Mouse (Mus musculus) hindbrain, embryonic 14.5 days (tissue): ENCODE results near the gene Spsb2. TPM values are rescaled to one million over a fixed set of nuclear protein-coding genes. Genes with fewer than 3 reads are reported as not detected.
"Not testable (repeated sequence)": the region's sequence is repeated elsewhere in the genome, so short reads cannot be mapped to it uniquely, and the experiment has no call there.

Source experiments
- ATAC-seq: fragments of 200-750 bp; cut with Nextera tagmentation; 2 replicates; pipeline ENCODE4 v1.8.0; 2017; ENCODE audit warnings: moderate number of reproducible peaks, mild to moderate bottlenecking, moderate TSS enrichment, moderate library complexity; ENCODE audit not compliant: low FRiP score
- DNase-seq: peaks from one replicate; pipeline ENCODE4 v3.0.0-alpha.2; 2015; ENCODE audit warnings: low spot score
- H3K27ac ChIP-seq: fragments of 300-500 bp; sonication (generic); 2 replicates; pipeline ENCODE4 v1.5.1; 2014; ENCODE audit warnings: mild to moderate bottlenecking, moderate library complexity
- H3K27me3 ChIP-seq: fragments of 300-500 bp; sonication (generic); 2 replicates; pipeline ENCODE4 v1.6.1; 2014; ENCODE audit warnings: mild to moderate bottlenecking, low read length, mixed read lengths; ENCODE audit not compliant: control insufficient read depth, insufficient read depth
- H3K36me3 ChIP-seq: fragments of 300-500 bp; sonication (generic); replicated peaks from 2 replicates; pipeline ENCODE4 v1.6.1; 2014; ENCODE audit not compliant: control insufficient read depth, insufficient read depth
- H3K4me1 ChIP-seq: fragments of 300-500 bp; sonication (generic); replicated peaks from 2 replicates; pipeline ENCODE4 v1.6.1; 2014; ENCODE audit warnings: antibody characterized with exemption, low read length, mixed read lengths; ENCODE audit not compliant: control insufficient read depth, insufficient read depth
- H3K4me2 ChIP-seq: fragments of 300-500 bp; sonication (generic); replicated peaks from 2 replicates; pipeline ENCODE4 v1.6.1; 2014; ENCODE audit warnings: mild to moderate bottlenecking, moderate library complexity
- H3K4me3 ChIP-seq: fragments of 300-500 bp; sonication (generic); replicated peaks from 2 replicates; pipeline ENCODE4 v1.5.1; 2014; ENCODE audit warnings: mild to moderate bottlenecking, low read length
- H3K9ac ChIP-seq: fragments of 300-500 bp; sonication (generic); 2 replicates; pipeline ENCODE4 v1.6.1; 2014
- H3K9me3 ChIP-seq: fragments of 300-500 bp; sonication (generic); 2 replicates; pipeline ENCODE4 v1.6.1; 2016; ENCODE audit warnings: low read length; ENCODE audit not compliant: control insufficient read depth
- WGBS: fragments of 180-500 bp; shearing (Covaris S2); extraction: QIAGEN DNeasy Blood & Tissue Kit; methylation state at CpG from one replicate; pipeline ENCODE4 v1.1.7; 2014; 5-methylcytosine and 5-hydroxymethylcytosine counted together
- polyA plus RNA-seq: library from polyadenylated mRNA; unstranded; fragments of >200 nt; fragmentation: Nextera tagmentation; extraction: Ambion mirVana; gene quantifications from 2 replicates; pipeline ENCODE4 v1.2.1, GENCODE M21; 2014

Gene Spsb2
- polyA plus RNA-seq, 1 experiment from 2014 or later: 6.6 TPM

DNA sequence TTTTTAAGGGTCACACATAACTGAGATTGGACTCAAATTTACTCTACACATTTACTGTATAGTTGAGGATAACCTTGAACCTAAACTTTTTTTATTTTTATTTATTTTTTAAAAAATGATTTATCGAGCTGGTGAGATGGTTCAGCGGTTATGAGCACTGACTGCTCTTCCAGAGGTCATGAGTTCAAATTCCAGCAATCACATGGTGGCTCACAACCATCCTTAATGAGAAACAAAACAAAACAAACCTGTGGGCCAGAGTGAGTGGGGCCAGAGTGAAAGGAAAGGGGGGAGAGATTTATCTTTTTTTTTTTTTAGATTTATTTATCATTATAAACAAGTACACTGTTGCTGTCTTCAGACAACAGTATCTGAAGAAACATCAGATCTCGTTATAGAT, 16.6 kb upstream of the Spsb2 start:
- 89% methylated on average over 3 of the region's 3 CpGs for WGBS
- ATAC-seq: no peak

DNA sequence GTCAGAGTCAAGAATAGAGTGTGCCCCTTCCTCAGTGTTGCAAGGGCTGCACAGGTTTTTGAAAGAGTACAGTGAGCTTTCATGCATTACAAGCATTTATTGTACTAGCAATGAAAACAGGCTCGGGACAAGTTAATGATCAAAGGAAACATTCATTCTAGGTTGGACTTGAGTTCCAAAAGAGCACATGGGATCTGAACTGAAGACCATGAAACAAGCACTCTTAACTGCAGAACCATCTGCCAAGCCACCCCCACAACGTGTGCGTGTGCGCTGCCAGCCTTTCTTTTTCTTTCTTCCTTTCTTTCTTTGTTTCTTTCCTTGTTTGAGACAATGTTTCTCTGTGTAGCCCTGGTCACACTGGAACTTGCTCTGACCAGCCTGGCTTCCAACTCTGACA, 12.7 kb upstream of the Spsb2 start:
- no peak overlapping the region for H3K9ac ChIP-seq
- 73% methylated on average over 4 of the region's 4 CpGs for WGBS
- no peaks in the 10 kb centered on the region for H3K27me3 ChIP-seq
- DNase-seq: no peak
- H3K27ac ChIP-seq: no peak overlapping the region
- no peaks in the 10 kb centered on the region for H3K9me3 ChIP-seq
- H3K4me3 ChIP-seq: no peak overlapping the region
- H3K36me3 ChIP-seq: no peaks in the 10 kb centered on the region
- ATAC-seq: no peak
- no peak overlapping the region for H3K4me2 ChIP-seq
- no peaks in the 10 kb centered on the region for H3K4me1 ChIP-seq

More for the DNA sequence above, 16.6 kb upstream of the Spsb2 start:
- H3K4me2 ChIP-seq: no peak overlapping the region
- no peaks in the 10 kb centered on the region for H3K9me3 ChIP-seq
- H3K9ac ChIP-seq: no peak overlapping the region
- H3K36me3 ChIP-seq: no peaks in the 10 kb centered on the region
- 0 out of 2 replicates have a peak, but pooled peaks cover 3% of the 10 kb centered on the region for H3K4me1 ChIP-seq
- no peak overlapping the region for H3K4me3 ChIP-seq
- DNase-seq: no peak
- H3K27me3 ChIP-seq: no peaks in the 10 kb centered on the region
- H3K27ac ChIP-seq: no peak overlapping the region

DNA sequence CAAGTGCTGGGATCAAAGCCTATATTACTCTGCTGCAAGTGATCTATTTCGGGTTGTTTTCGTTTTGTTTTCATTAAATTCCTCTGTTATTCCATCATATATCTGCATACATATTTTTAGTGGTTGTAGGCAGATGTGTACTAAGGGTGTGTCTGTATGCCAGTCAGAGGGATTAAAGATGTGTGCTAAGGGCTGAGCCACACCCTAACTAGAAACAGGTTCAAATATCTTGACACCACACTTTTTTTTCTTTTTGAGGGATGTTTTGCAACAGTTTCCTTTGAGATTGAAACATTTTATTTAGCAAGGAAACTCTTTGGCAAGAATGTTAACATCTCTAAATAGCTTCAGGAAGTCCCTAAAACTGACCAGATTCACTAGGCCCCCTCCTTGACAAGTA, 12.3 kb upstream of the Spsb2 start:
- Histone ChIP-seq H3K4me1 (no peaks in the 10 kb centered on the region), H3K27me3 (no peaks in the 10 kb centered on the region), H3K4me2 (no peak overlapping the region), H3K36me3 (no peaks in the 10 kb centered on the region), H3K9ac (no peak overlapping the region), H3K9me3 (no peaks in the 10 kb centered on the region), H3K27ac (no peak overlapping the region), H3K4me3 (no peak overlapping the region)
- ATAC-seq (no peak), DNase-seq (no peak)
- WGBS: 86% methylated on average over 2 of the region's 2 CpGs

DNA sequence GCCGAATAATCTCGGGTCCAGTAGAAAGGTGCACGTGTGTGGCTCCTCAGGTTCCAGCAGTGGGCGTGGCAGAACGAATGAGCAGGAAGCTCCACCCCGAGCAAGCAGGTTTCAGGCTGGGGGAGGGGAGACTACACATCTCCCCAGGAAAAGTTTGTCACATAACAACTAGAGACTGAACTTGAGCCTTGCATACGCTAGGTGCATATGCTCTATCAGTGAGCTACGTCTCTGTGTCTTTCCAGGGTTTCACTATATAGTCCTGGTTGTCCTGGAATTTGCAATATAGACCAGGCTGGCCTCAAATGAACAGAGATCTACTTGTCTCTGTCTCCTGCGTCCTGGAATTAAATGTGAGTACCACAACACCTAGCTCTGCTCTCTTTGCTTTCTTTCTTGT, 6.1 kb upstream of the Spsb2 start:
- not testable (repeated sequence) for DNase-seq, H3K27me3 ChIP-seq, H3K36me3 ChIP-seq, H3K9ac ChIP-seq, H3K4me2 ChIP-seq, ATAC-seq, H3K27ac ChIP-seq, H3K4me3 ChIP-seq, H3K9me3 ChIP-seq
- WGBS: 24% methylated on average over 4 of the region's 9 CpGs
- H3K4me1 ChIP-seq: peaks cover 11% of the 10 kb centered on the region

DNA sequence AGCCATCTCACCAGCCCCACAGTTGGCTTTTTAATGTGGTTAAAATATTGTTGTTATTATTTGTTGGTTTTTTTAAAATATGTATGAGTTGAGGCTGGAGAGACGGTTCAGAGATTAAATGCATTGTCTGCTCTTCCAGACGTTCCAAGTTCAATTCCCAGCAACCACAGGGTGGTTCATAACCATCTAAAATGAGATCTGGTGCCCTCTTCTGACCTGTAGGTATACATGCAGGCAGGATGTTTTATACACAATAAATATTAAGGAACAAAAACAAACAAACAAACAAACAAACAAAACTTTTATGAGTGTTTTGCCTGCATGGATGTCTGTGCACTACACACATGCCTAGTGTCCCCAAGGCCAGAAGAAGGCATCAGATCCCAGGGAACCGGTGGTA, 5.4 kb upstream of the Spsb2 start:
- H3K4me2 ChIP-seq: no peak overlapping the region
- H3K27ac ChIP-seq: no peak overlapping the region
- H3K4me3 ChIP-seq: no peak overlapping the region
- no peaks in the 10 kb centered on the region for H3K27me3 ChIP-seq
- 78% methylated on average over 3 of the region's 3 CpGs for WGBS
- peaks cover 12% of the 10 kb centered on the region for H3K4me1 ChIP-seq
- H3K9me3 ChIP-seq: no peaks in the 10 kb centered on the region
- H3K9ac ChIP-seq: no peak overlapping the region
- ATAC-seq (no peak), DNase-seq (no peak)
- no peaks in the 10 kb centered on the region for H3K36me3 ChIP-seq

DNA sequence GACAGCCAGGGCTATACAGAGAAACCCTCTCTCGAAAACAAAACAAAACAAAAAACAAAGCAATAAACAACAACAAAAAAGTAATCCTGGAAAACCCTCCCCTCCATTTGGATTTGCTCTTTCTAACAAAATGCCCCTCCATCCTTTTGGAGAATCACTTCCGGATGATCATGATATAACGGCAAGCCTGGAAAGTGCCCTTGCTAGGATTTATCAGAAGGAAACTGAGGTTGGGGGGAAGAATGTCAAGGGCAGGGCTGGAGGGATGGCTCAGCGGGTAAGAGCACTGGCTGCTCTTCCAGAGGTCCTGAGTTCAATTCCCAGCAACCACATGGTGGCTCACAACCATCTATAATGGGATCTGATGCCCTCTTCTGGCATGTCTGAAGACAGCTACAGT, 4.8 kb upstream of the Spsb2 start:
- not testable (repeated sequence) for ATAC-seq, H3K27ac ChIP-seq, H3K36me3 ChIP-seq, DNase-seq, H3K9me3 ChIP-seq, H3K9ac ChIP-seq, H3K4me3 ChIP-seq, H3K4me2 ChIP-seq, H3K27me3 ChIP-seq
- H3K4me1 ChIP-seq: peaks cover 15% of the 10 kb centered on the region
- 97% methylated on average over 4 of the region's 4 CpGs for WGBS

DNA sequence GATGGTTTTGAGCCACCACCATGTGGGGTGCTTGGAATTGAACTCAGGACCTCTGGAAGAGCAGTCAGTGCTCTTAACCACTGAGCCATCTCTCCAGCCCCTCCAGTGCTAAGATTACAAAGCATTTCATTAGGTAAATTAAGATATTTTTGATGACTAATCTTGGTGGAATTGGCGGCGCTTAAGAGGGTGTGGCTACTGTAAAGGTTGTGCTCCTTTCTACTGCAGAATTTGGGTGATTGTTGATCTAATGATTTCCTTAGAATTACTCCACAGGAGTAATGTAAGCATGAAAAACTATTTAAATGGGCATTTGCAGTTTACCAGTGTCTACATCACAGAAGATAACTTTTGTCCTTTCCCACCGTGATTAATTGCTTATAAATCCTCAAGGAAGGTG, 4.1 kb upstream of the Spsb2 start:
- H3K4me1 ChIP-seq: peaks cover 19% of the 10 kb centered on the region
- no peaks in the 10 kb centered on the region for H3K36me3 ChIP-seq
- 88% methylated on average over 3 of the region's 3 CpGs for WGBS
- no peak overlapping the region for H3K4me3 ChIP-seq
- H3K9ac ChIP-seq: no peak overlapping the region
- no peak overlapping the region for H3K27ac ChIP-seq
- DNase-seq (no peak), ATAC-seq (no peak)
- no peak overlapping the region for H3K4me2 ChIP-seq
- no peaks in the 10 kb centered on the region for H3K9me3 ChIP-seq
- H3K27me3 ChIP-seq: no peaks in the 10 kb centered on the region

DNA sequence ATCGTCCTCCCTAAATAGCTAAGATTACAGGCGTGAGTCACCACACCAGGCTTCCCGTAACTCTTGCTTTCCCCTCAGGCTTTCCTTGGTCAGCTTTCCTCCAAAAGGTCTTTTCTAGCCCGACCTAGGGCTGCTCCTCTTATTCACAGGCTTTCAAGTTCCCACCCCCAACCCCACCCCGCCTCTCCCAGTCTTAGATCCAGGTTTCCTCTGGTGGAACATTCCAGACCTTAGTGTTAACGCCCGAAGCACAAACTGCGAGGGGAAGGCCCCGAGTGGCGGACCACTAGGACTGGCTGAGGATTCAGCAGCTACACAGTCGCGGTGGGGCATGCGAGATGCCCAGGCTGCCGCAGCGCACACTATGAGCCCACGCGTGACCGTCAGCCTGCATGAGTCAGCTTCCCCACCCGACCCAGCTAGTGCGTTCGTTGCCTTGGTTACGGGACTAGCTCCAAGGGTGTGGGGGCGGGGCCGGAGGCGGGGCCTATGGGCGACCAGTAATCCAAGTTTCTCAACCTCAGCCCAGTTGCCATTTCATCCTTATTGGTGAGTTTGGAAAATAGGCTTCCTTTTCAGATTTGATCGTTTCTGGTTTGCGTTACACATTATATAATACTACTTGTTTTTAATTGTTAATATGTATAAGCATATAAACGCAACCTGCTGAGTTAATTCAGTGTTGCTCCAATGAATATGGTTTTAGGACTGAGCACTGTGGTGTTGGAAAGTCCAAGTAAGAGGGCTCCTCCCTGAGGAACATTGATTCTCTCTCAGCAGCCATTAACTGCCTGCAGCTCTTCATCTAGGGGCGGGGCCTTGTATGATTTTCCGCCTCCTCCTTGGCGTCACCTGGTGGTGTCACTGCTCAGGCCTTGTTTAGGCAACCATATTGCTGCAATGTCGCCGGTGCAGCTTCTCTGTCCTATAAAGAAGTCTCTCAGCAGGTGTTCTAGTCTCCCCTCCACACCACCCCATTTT, 2.8 kb upstream of the Spsb2 start:
- no peaks in the 10 kb centered on the region for H3K27me3 ChIP-seq
- DNase-seq (peak; percentile 91), ATAC-seq (peak; percentile 85)
- peak overlapping the region; percentile 36 for H3K4me3 ChIP-seq
- H3K4me1 ChIP-seq: peaks cover 25% of the 10 kb centered on the region
- H3K9me3 ChIP-seq: no peaks in the 10 kb centered on the region
- peaks cover 6% of the 10 kb centered on the region for H3K36me3 ChIP-seq
- 2% methylated on average over 34 of the region's 34 CpGs for WGBS
- H3K27ac ChIP-seq: peak overlapping the region; percentile 79
- H3K4me2 ChIP-seq: peak overlapping the region; percentile 74
- peak overlapping the region; percentile 51 for H3K9ac ChIP-seq

DNA sequence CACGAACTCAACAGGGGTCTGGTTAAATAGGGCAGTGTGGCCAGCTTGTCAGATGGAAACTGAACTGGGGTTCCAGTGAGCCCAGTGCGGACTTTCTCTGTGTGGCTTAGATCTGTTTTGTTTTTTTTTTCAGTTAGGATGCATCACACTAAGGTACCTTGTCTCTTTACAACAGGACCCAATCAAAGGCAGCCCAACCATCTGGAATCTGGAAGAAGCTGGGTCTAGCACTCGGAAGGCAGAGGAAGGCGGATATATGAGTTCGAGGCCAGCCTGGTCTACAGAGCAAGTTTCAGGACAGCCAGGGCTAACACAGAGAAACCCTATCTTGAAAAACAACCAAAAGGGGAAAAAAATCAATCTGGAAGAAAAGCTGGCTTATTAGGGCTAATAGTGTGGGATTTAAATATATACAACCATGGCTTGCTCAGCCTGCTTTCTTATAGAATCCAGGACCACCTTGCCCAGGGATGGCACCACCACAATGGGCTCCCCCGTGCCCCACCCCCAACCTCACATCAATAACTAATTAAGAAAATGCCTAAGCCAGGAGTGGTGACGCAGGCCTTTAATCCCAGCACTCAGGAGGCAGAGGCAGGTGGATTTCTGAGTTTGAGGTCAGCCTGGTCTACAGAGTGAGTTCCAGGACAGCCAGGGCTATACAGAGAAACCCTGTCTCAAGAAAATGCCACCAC, 1.9 kb upstream of the Spsb2 start:
- Histone ChIP-seq H3K27ac (peak overlapping the region; percentile 79), H3K9me3 (no peaks in the 10 kb centered on the region), H3K4me3 (peak overlapping the region; percentile 36; the same call in 1 of the 2 replicates), H3K27me3 (no peaks in the 10 kb centered on the region), H3K4me1 (peaks cover 25% of the 10 kb centered on the region), H3K9ac (no peak overlapping the region), H3K4me2 (peak overlapping the region; percentile 74), H3K36me3 (peaks cover 13% of the 10 kb centered on the region)
- DNase-seq (no peak), ATAC-seq (no peak)
- 77% methylated on average over 7 of the region's 7 CpGs for WGBS
